Mouse (Mus musculus) MEL (cell line): ENCODE measurements around the gene Pla2g5. TPM values are rescaled to one million over a fixed set of nuclear protein-coding genes. Genes with fewer than 3 reads are reported as not detected.

Experiments used
- DNase-seq: peaks from one replicate; pipeline ENCODE4 v3.0.0; 2011; ENCODE audit warnings: low read depth, low spot score
- H3K27ac ChIP-seq: 2 replicates; pipeline ENCODE4 v1.5.1; 2012; ENCODE audit warnings: low read depth, mild to moderate bottlenecking, control low read depth, low read length, moderate library complexity; ENCODE audit not compliant: control insufficient read depth
- H3K27me3 ChIP-seq, 2 experiments: fragments of 150-350 bp in 1 of 2; sonication (generic) in 1 of 2; 2 replicates each; pipeline ENCODE4 v1.6.1; 2012; ENCODE audit warnings: low read length in 2 of 2, mild to moderate bottlenecking in 2 of 2, improper control_type of control experiment in 1 of 2, moderate library complexity in 1 of 2; ENCODE audit not compliant: insufficient read depth in 2 of 2, control insufficient read depth in 1 of 2
- H3K36me3 ChIP-seq, 2 experiments: 2 replicates each; pipeline ENCODE4 v1.6.1; 2012 to 2014; ENCODE audit warnings: low read length in 2 of 2, improper control_type of control experiment in 1 of 2, inconsistent platforms in 1 of 2, mild to moderate bottlenecking in 1 of 2; ENCODE audit not compliant: insufficient read depth in 2 of 2, control insufficient read depth in 1 of 2
- H3K4me1 ChIP-seq, 2 experiments: fragments of 150-350 bp in 1 of 2; sonication (generic) in 1 of 2; 2 replicates each; pipeline ENCODE4 v1.6.1; 2012; ENCODE audit warnings: low read length in 2 of 2, improper control_type of control experiment in 1 of 2, mild to moderate bottlenecking in 1 of 2; ENCODE audit not compliant: insufficient read depth in 2 of 2, control insufficient read depth in 1 of 2
- H3K4me3 ChIP-seq, 2 experiments: fragments of 150-350 bp in 1 of 2; sonication (generic) in 1 of 2; 2 replicates each; pipeline ENCODE4 v1.5.1; 2012; ENCODE audit warnings: low read depth in 2 of 2, low read length in 2 of 2, mild to moderate bottlenecking in 2 of 2, moderate library complexity in 2 of 2, control low read depth in 1 of 2, improper control_type of control experiment in 1 of 2; ENCODE audit not compliant: control insufficient read depth in 1 of 2, insufficient read depth in 1 of 2
- H3K79me2 ChIP-seq: 2 replicates; pipeline ENCODE4 v1.6.1; 2012; ENCODE audit warnings: mild to moderate bottlenecking, low read length, moderate library complexity; ENCODE audit not compliant: control insufficient read depth, poor library complexity, insufficient read depth
- H3K9ac ChIP-seq: 2 replicates; pipeline ENCODE4 v1.6.1; 2012; ENCODE audit warnings: low read depth, mild to moderate bottlenecking, control low read depth, low read length, moderate library complexity; ENCODE audit not compliant: control insufficient read depth, poor library complexity, severe bottlenecking
- H3K9me3 ChIP-seq: fragments of 150-350 bp; sonication (generic); replicated peaks from 2 replicates; pipeline ENCODE4 v1.6.1; 2012; ENCODE audit warnings: mild to moderate bottlenecking, low read length, improper control_type of control experiment, moderate library complexity; ENCODE audit not compliant: insufficient read depth
- CHD1 ChIP-seq: IDR thresholded peaks from 2 replicates; pipeline ENCODE4 v1.6.1; 2012; ENCODE audit warnings: low read depth, mild to moderate bottlenecking, inconsistent platforms, low read length, improper control_type of control experiment
- CHD2 ChIP-seq: IDR thresholded peaks from 2 replicates; pipeline ENCODE4 v1.6.1; 2011; ENCODE audit warnings: low read length, improper control_type of control experiment
- CTCF ChIP-seq, 3 experiments: IDR thresholded peaks in 2 of 3; conservative IDR thresholded peaks in 1 of 3; 2 replicates each; pipeline ENCODE4 v1.5.1; 2011 to 2012; ENCODE audit warnings: low read length in 3 of 3, low read depth in 2 of 3, mild to moderate bottlenecking in 2 of 3, improper control_type of control experiment in 1 of 3, inconsistent platforms in 1 of 3, mixed read lengths in 1 of 3, moderate library complexity in 1 of 3; ENCODE audit not compliant: control insufficient read depth in 1 of 3, insufficient read depth in 1 of 3, poor library complexity in 1 of 3, severe bottlenecking in 1 of 3
- E2F4 ChIP-seq: IDR thresholded peaks from 2 replicates; pipeline ENCODE4 v1.6.1; 2011; ENCODE audit warnings: low read depth, low read length, improper control_type of control experiment, borderline replicate concordance
- ETS1 ChIP-seq: IDR thresholded peaks from 2 replicates; pipeline ENCODE4 v1.6.1; 2012; ENCODE audit warnings: low read depth, mild to moderate bottlenecking, inconsistent platforms, low read length, improper control_type of control experiment, moderate library complexity
- GATA1 ChIP-seq: IDR thresholded peaks from 2 replicates; pipeline ENCODE4 v1.6.1; 2011; ENCODE audit warnings: low read depth, low read length, improper control_type of control experiment
- HCFC1 ChIP-seq: IDR thresholded peaks from 2 replicates; pipeline ENCODE4 v1.6.1; 2012; ENCODE audit warnings: low read depth, mild to moderate bottlenecking, inconsistent platforms, low read length, improper control_type of control experiment, moderate library complexity
- JUND ChIP-seq: IDR thresholded peaks from 2 replicates; pipeline ENCODE4 v1.6.1; 2011; ENCODE audit warnings: low read depth, mild to moderate bottlenecking, improper control_type of control experiment, low read length
- MEF2A ChIP-seq: IDR thresholded peaks from 2 replicates; pipeline ENCODE4 v1.6.1; 2014; ENCODE audit warnings: low read depth, mild to moderate bottlenecking, inconsistent platforms, low read length, improper control_type of control experiment; ENCODE audit not compliant: poor library complexity, insufficient replicate concordance, severe bottlenecking; ENCODE audit errors: extremely low read depth
- MXI1 ChIP-seq: IDR thresholded peaks from 2 replicates; pipeline ENCODE4 v1.6.1; 2011; ENCODE audit warnings: mild to moderate bottlenecking, low read depth, low read length, improper control_type of control experiment
- MYB ChIP-seq: IDR thresholded peaks from 2 replicates; pipeline ENCODE4 v1.6.1; 2011; ENCODE audit warnings: mild to moderate bottlenecking, low read depth, low read length, improper control_type of control experiment
- MYC ChIP-seq: IDR thresholded peaks from 2 replicates; pipeline ENCODE4 v1.6.1; 2011; ENCODE audit warnings: low read depth, mild to moderate bottlenecking, low read length, improper control_type of control experiment, moderate library complexity
- NELFE ChIP-seq: IDR thresholded peaks from 2 replicates; pipeline ENCODE4 v1.6.1; 2011; ENCODE audit warnings: low read depth, low read length, improper control_type of control experiment
- POLR2A ChIP-seq, 2 experiments: IDR thresholded peaks; 2 replicates each; pipeline ENCODE4 v1.6.1; 2011 to 2012; ENCODE audit warnings: low read length in 2 of 2, mild to moderate bottlenecking in 2 of 2, control low read depth in 1 of 2, improper control_type of control experiment in 1 of 2, low read depth in 1 of 2, moderate library complexity in 1 of 2; ENCODE audit not compliant: control insufficient read depth in 1 of 2, insufficient read depth in 1 of 2, poor library complexity in 1 of 2
- POLR2AphosphoS2 ChIP-seq: IDR thresholded peaks from 2 replicates; pipeline ENCODE4 v1.6.1; 2011; ENCODE audit warnings: low read length, improper control_type of control experiment
- POLR2AphosphoS5 ChIP-seq: IDR thresholded peaks from 2 replicates; pipeline ENCODE4 v1.6.1; 2012; ENCODE audit warnings: low read depth, borderline replicate concordance, mild to moderate bottlenecking, inconsistent platforms, low read length, moderate library complexity, mixed read lengths
- RAD21 ChIP-seq: IDR thresholded peaks from 2 replicates; pipeline ENCODE4 v1.6.1; 2011; ENCODE audit warnings: mild to moderate bottlenecking, low read depth, low read length, improper control_type of control experiment
- SIN3A ChIP-seq: IDR thresholded peaks from 2 replicates; pipeline ENCODE4 v1.6.1; 2012; ENCODE audit warnings: low read length, improper control_type of control experiment, inconsistent platforms
- SMC3 ChIP-seq: IDR thresholded peaks from 2 replicates; pipeline ENCODE4 v1.6.1; 2011; ENCODE audit warnings: low read depth, low read length, improper control_type of control experiment
- TBP ChIP-seq: IDR thresholded peaks from 2 replicates; pipeline ENCODE4 v1.8.0; 2011; ENCODE audit warnings: low read depth, low read length, improper control_type of control experiment
- USF2 ChIP-seq, 2 experiments: IDR thresholded peaks; 2 replicates each; pipeline ENCODE4 v1.6.1; 2011 to 2012; ENCODE audit warnings: improper control_type of control experiment in 2 of 2, low read length in 2 of 2, borderline replicate concordance in 1 of 2, inconsistent platforms in 1 of 2, low read depth in 1 of 2, mild to moderate bottlenecking in 1 of 2; ENCODE audit not compliant: insufficient read depth in 1 of 2
- ZC3H11A ChIP-seq: IDR thresholded peaks from 2 replicates; pipeline ENCODE4 v1.6.1; 2012; ENCODE audit warnings: low read depth, mild to moderate bottlenecking, inconsistent platforms, low read length, improper control_type of control experiment
- ZKSCAN1 ChIP-seq: IDR thresholded peaks from 2 replicates; pipeline ENCODE4 v1.6.1; 2012; ENCODE audit warnings: low read depth, mild to moderate bottlenecking, inconsistent platforms, low read length, improper control_type of control experiment, moderate library complexity
- polyA plus RNA-seq, 2 experiments: library from polyadenylated mRNA; stranded (reverse) in 1 of 2; unstranded in 1 of 2; fragments of >175 nt in 1 of 2; fragments of >200 nt in 1 of 2; gene quantifications; 2 replicates each; pipeline versions ENCODE4 v1.2.1 to v1.2.4; 2012; ENCODE audit warnings: low replicate concordance in 2 of 2, low read depth in 1 of 2; ENCODE audit not compliant: insufficient read length in 2 of 2, insufficient read depth in 1 of 2, missing spikeins in 1 of 2
- total RNA-seq: library from RNA; depleted of rRNA; stranded (reverse); fragments of 300-350 nt; gene quantifications from 2 replicates; pipeline ENCODE4 v1.2.3, GENCODE M21; 2012

The Pla2g5 gene
- total and polyA plus RNA-seq, 3 experiments = not detected

DNA sequence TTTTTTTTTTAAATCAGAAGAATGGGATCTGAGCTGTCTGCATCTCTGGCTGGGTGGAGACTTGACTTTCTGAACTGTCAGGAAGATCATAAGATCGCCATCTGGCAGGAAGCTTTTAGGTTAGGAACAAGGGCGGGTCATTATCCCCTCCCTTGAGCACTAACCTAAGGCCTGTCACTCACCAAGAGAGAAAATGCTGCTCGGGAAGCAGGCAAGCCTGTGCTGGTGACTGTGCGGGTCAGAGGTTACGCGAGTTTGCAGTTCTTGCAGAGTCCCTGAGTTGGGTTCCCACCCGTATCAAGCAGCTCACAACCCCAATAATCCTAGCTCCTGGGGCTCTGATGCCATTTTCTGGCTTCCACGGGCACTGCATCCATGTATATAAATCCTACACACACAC, 5.4 kb upstream of the Pla2g5 start:
- Histone ChIP-seq H3K4me3 (no peak overlapping the region), H3K27ac (no peak overlapping the region), H3K4me1 (peaks cover 1 to 4% of the 10 kb centered on the region in 2 experiments; a peak in 3 of 4 replicates), H3K9me3 (no peaks in the 10 kb centered on the region), H3K79me2 (no peaks in the 10 kb centered on the region), H3K36me3 (no peaks in the 10 kb centered on the region; a peak in 1 of 4 replicates), H3K9ac (no peak overlapping the region), H3K27me3 (peaks cover 0 to 1% of the 10 kb centered on the region in 2 experiments; a peak in 2 of 4 replicates)
- TF ChIP-seq CHD2 (no peak), ETS1 (no peak), HCFC1 (no peak), ZKSCAN1 (no peak), SMC3 (no peak), MYB (no peak), NELFE (no peak), MEF2A (no peak)
- DNase-seq = no peak

DNA sequence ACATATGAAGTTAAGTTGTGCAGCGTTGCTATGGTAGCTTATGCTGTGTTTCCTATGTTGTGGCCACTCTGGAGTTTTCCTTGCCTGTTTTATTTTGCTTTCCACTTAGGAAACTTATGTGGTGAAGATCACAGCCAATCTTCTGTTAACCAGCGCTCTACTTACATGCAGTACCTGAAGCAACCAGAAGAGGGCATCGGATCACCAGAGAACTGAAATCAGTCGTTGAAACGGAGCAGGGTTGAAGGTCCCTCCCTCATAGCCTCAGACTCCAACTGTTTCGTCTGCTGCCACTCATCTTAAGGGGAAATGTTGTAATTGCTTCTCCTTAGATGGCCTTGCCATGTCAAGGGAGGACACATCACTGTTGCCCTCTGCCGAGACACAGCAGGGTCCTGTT, 3.1 kb upstream of the Pla2g5 start:
- H3K9me3 ChIP-seq = no peaks in the 10 kb centered on the region
- H3K4me1 ChIP-seq = peaks cover 1 to 4% of the 10 kb centered on the region in 2 experiments; a peak in 3 of 4 replicates
- DNase-seq = peak; percentile 90
- no peaks in the 10 kb centered on the region; a peak in 1 of 4 replicates for H3K36me3 ChIP-seq
- H3K79me2 ChIP-seq = no peaks in the 10 kb centered on the region
- peak overlapping the region; percentile 56 to 96 for H3K4me3 ChIP-seq
- no peak overlapping the region for H3K27ac ChIP-seq
- H3K9ac ChIP-seq = peak overlapping the region; percentile 59
- no peak for TF ChIP-seq POLR2AphosphoS5
- no peak for TF ChIP-seq GATA1
- no peak for TF ChIP-seq MEF2A
- TF ChIP-seq SIN3A = no peak
- no peak for TF ChIP-seq USF2 (IDR thresholded peaks at IDR 0.05; ENCODE audit: borderline replicate concordance in 1 of 2, insufficient read depth in 1 of 2, low read depth in 1 of 2, low read length in 2 of 2)
- no peak for TF ChIP-seq MXI1
- TF ChIP-seq CTCF (IDR thresholded peaks at IDR 0.05 in 2 of 3, conservative IDR thresholded peaks at IDR 0.05 in 1 of 3; ENCODE audit: control insufficient read depth in 1 of 3, insufficient read depth in 1 of 3, low read depth in 2 of 3, low read length in 3 of 3, poor library complexity in 1 of 3, severe bottlenecking in 1 of 3) = peak; percentile 69 to 81 (median 80)
- no peak for TF ChIP-seq POLR2A (IDR thresholded peaks at IDR 0.05; ENCODE audit: control insufficient read depth in 1 of 2, insufficient read depth in 1 of 2, low read depth in 1 of 2, low read length in 2 of 2, poor library complexity in 1 of 2)
- no peak for TF ChIP-seq CHD1
- TF ChIP-seq E2F4 = no peak
- TF ChIP-seq TBP = no peak
- TF ChIP-seq SMC3 = peak; percentile 79
- TF ChIP-seq JUND = no peak
- no peak for TF ChIP-seq MYB
- no peak for TF ChIP-seq ETS1
- peak; percentile 70 for TF ChIP-seq RAD21
- TF ChIP-seq ZC3H11A = peak; percentile 68
- peak; percentile 53; the same call in 1 of the 2 replicates for TF ChIP-seq MYC
- no peak for TF ChIP-seq POLR2AphosphoS2
- peaks cover 0 to 1% of the 10 kb centered on the region in 2 experiments; a peak in 2 of 4 replicates for H3K27me3 ChIP-seq
